8 mouse cellular contexts compared by ENCODE assay signal in genomic region chr12:111161943-111162311, GRCm38 (mm10). TPM values are rescaled to one million over a fixed set of nuclear protein-coding genes. Genes with fewer than 3 reads are reported as not detected.
DNase-seq lines count a peak whose midpoint lies in the region; ATAC-seq and TF ChIP-seq lines count a peak whose summit lies in the region.

No protein-coding gene starts in this region.

- H3K4me3 ChIP-seq in lung, embryonic 15.5 days = 0 out of 2 replicates have a peak overlapping the region, but pooled peaks have one; percentile 28
- H3K4me3 ChIP-seq in forebrain, postnatal 0 days (ENCODE audit: low read depth, low read length) = peak overlapping the region; percentile 20
- no peak overlapping the region for H3K4me3 ChIP-seq in limb, embryonic 11.5 days (ENCODE audit: low read depth, low read length)
- H3K4me3 ChIP-seq in stomach, embryonic 14.5 days (ENCODE audit: low read depth, low read length) = no peak overlapping the region

- H3K4me2 ChIP-seq in lung, embryonic 15.5 days = peak overlapping the region; percentile 51
- H3K4me2 ChIP-seq in forebrain, postnatal 0 days (ENCODE audit: low read depth) = peak overlapping the region; percentile 45
- H3K4me2 ChIP-seq in limb, embryonic 11.5 days (ENCODE audit: low read depth, severe bottlenecking) = peak overlapping the region; percentile 31; the same call in 1 of the 2 replicates
- H3K4me2 ChIP-seq in stomach, embryonic 14.5 days (replicated peaks; ENCODE audit: low read depth, low read length) = peak overlapping the region; percentile 37; the same call in 1 of the 2 replicates

- H3K9ac ChIP-seq in lung, embryonic 15.5 days = 0 out of 2 replicates have a peak overlapping the region, but pooled peaks have one; percentile 25
- H3K9ac ChIP-seq in forebrain, postnatal 0 days = peak overlapping the region; percentile 53
- no peak overlapping the region for H3K9ac ChIP-seq in limb, embryonic 11.5 days (ENCODE audit: low read length)
- H3K9ac ChIP-seq in stomach, embryonic 14.5 days (replicated peaks; ENCODE audit: low read depth, low read length) = no peak overlapping the region

- H3K4me1 ChIP-seq in lung, embryonic 15.5 days = peaks cover 33% of the 10 kb centered on the region
- H3K4me1 ChIP-seq in forebrain, postnatal 0 days (ENCODE audit: insufficient read depth) = peaks cover 32% of the 10 kb centered on the region
- peaks cover 13% of the 10 kb centered on the region for H3K4me1 ChIP-seq in limb, embryonic 11.5 days (ENCODE audit: control insufficient read depth, insufficient read depth, low read length)
- H3K4me1 ChIP-seq in stomach, embryonic 14.5 days (ENCODE audit: control insufficient read depth, insufficient read depth, low read length) = peaks cover 28% of the 10 kb centered on the region

- H3K27ac ChIP-seq in lung, embryonic 15.5 days = no peak overlapping the region
- peak overlapping the region; percentile 95 for H3K27ac ChIP-seq in forebrain, postnatal 0 days (ENCODE audit: low read depth, low read length)
- no peak overlapping the region for H3K27ac ChIP-seq in limb, embryonic 11.5 days (replicated peaks; ENCODE audit: low read depth, low read length)
- no peak overlapping the region for H3K27ac ChIP-seq in stomach, embryonic 14.5 days (ENCODE audit: low read length)

- no peak for DNase-seq in lung, postnatal 10 days
- DNase-seq in forebrain, postnatal 0 days = peak; percentile 16
- DNase-seq in limb, embryonic 11.5 days (ENCODE audit: low spot score) = no peak
- no peak for DNase-seq in natural killer cell, adult 2 months (ENCODE audit: low spot score in 2 of 2)
- DNase-seq in retina, embryonic 14.5 days (ENCODE audit: low spot score) = no peak
- DNase-seq in layer of hippocampus, postnatal 25 days (ENCODE audit: extremely low spot score in 1 of 2, low spot score in 1 of 2) = no peak

- no peaks in the 10 kb centered on the region for H3K27me3 ChIP-seq in lung, embryonic 15.5 days
- no peaks in the 10 kb centered on the region for H3K27me3 ChIP-seq in forebrain, postnatal 0 days (ENCODE audit: insufficient read depth, low read length)
- H3K27me3 ChIP-seq in limb, embryonic 11.5 days (ENCODE audit: control insufficient read depth, insufficient read depth, low read length) = no peaks in the 10 kb centered on the region
- no peaks in the 10 kb centered on the region for H3K27me3 ChIP-seq in stomach, embryonic 14.5 days (ENCODE audit: control insufficient read depth, insufficient read depth, low read length)

- no peak; the same call in 1 of the 2 replicates for TF ChIP-seq CTCF in forebrain, postnatal 0 days (IDR thresholded peaks at IDR 0.05; ENCODE audit: low read depth)

- H3K36me3 ChIP-seq in lung, embryonic 15.5 days = no peaks in the 10 kb centered on the region
- no peaks in the 10 kb centered on the region for H3K36me3 ChIP-seq in forebrain, postnatal 0 days (ENCODE audit: insufficient read depth)
- no peaks in the 10 kb centered on the region for H3K36me3 ChIP-seq in limb, embryonic 11.5 days (ENCODE audit: control insufficient read depth, insufficient read depth, low read length)
- no peaks in the 10 kb centered on the region for H3K36me3 ChIP-seq in stomach, embryonic 14.5 days (ENCODE audit: control insufficient read depth, insufficient read depth, low read length)

- H3K9me3 ChIP-seq in lung, embryonic 15.5 days = no peaks in the 10 kb centered on the region
- no peaks in the 10 kb centered on the region for H3K9me3 ChIP-seq in forebrain, postnatal 0 days (ENCODE audit: low read length)
- H3K9me3 ChIP-seq in limb, embryonic 11.5 days (ENCODE audit: control insufficient read depth, low read length) = no peaks in the 10 kb centered on the region
- no peaks in the 10 kb centered on the region for H3K9me3 ChIP-seq in stomach, embryonic 14.5 days (ENCODE audit: control insufficient read depth, low read depth, low read length)

- 37% methylated on average over 7 of the region's 7 CpGs for WGBS in lung, embryonic 15.5 days
- WGBS in forebrain, postnatal 0 days = 34% methylated on average over 7 of the region's 7 CpGs
- 43% methylated on average over 7 of the region's 7 CpGs for WGBS in limb, embryonic 11.5 days
- 33% methylated on average over 7 of the region's 7 CpGs for WGBS in stomach, embryonic 14.5 days

- no peak for ATAC-seq in lung, embryonic 15.5 days (ENCODE audit: borderline replicate concordance, extremely low read depth, low FRiP score, low TSS enrichment)
- ATAC-seq in forebrain, postnatal 0 days = no peak
- ATAC-seq in limb, embryonic 11.5 days (ENCODE audit: insufficient number of reproducible peaks, low FRiP score, low TSS enrichment, low read depth) = no peak
- ATAC-seq in stomach, embryonic 14.5 days (ENCODE audit: insufficient number of reproducible peaks, insufficient read depth, low FRiP score, low read depth) = no peak

RNA-seq across cellular contexts. Expression of gene Traf3, which starts 4.2 kb away (rescaled TPM):
- polyA plus RNA-seq in lung, embryonic 15.5 days (2015; fragmentation: Nextera tagmentation; extraction: Ambion mirVana) = 8.9 and 9.9 TPM in 2 replicates
- 18.5 and 25.1 TPM in 2 replicates for total RNA-seq in forebrain, postnatal 0 days (2014; rRNA removed)
- 6.6 and 11.5 TPM in 2 replicates for polyA plus RNA-seq in forebrain, postnatal 0 days (2015; fragmentation: Nextera tagmentation; extraction: Ambion mirVana)
- polyA plus RNA-seq in limb, embryonic 11.5 days (2014; fragmentation: Nextera tagmentation; extraction: Ambion mirVana) = 9.8 and 10.8 TPM in 2 replicates
- 11.4 and 13.0 TPM in 2 replicates for polyA plus RNA-seq in stomach, embryonic 14.5 days (2014; fragmentation: Nextera tagmentation; extraction: Ambion mirVana)
- total RNA-seq in layer of hippocampus, postnatal 25 days (2021) = 10 to 100 TPM; 92.9 to 94.0 TPM

RNA-seq across cellular contexts. Expression of gene 4930595D18Rik, which starts 22.4 kb away (rescaled TPM):
- not detected in 2 replicates for polyA plus RNA-seq in lung, embryonic 15.5 days (2015; fragmentation: Nextera tagmentation; extraction: Ambion mirVana)
- total RNA-seq in forebrain, postnatal 0 days (2014; rRNA removed) = 0.31 and 0.48 TPM in 2 replicates
- polyA plus RNA-seq in forebrain, postnatal 0 days (2015; fragmentation: Nextera tagmentation; extraction: Ambion mirVana) = not detected in 2 replicates
- polyA plus RNA-seq in limb, embryonic 11.5 days (2014; fragmentation: Nextera tagmentation; extraction: Ambion mirVana) = not detected in 2 replicates
- polyA plus RNA-seq in stomach, embryonic 14.5 days (2014; fragmentation: Nextera tagmentation; extraction: Ambion mirVana) = not detected in 2 replicates
- total RNA-seq in layer of hippocampus, postnatal 25 days (2021) = not detected

Comparison
In these comparisons a context has a peak if more than half of its experiments do, and no peak if none do; other contexts are left out.
1. H3K4me3 ChIP-seq: peak in lung, embryonic 15.5 days (single experiment) and forebrain, postnatal 0 days (single experiment); none in limb, embryonic 11.5 days (single experiment) and stomach, embryonic 14.5 days (single experiment).
2. H3K9ac ChIP-seq: peak in lung, embryonic 15.5 days (single experiment) and forebrain, postnatal 0 days (single experiment); none in limb, embryonic 11.5 days (single experiment) and stomach, embryonic 14.5 days (single experiment).
3. Peak in every context shown above with its lines, with median percentiles within 50 percentile points of each other: H3K4me2 ChIP-seq.